Mouse (Mus musculus) megakaryocyte, embryonic 14.5 days (primary cell): ENCODE results near the gene Kcnj6.

Experiments used
- FLI1 ChIP-seq: IDR thresholded peaks from 2 replicates; pipeline ENCODE4 v1.6.1; 2012; ENCODE audit warnings: low read length, inconsistent platforms, mixed read lengths
- GATA1 ChIP-seq: IDR thresholded peaks from 3 replicates; pipeline ENCODE4 v1.6.1; 2012; ENCODE audit warnings: mixed read lengths, low read length, inconsistent platforms, borderline replicate concordance

DNA sequence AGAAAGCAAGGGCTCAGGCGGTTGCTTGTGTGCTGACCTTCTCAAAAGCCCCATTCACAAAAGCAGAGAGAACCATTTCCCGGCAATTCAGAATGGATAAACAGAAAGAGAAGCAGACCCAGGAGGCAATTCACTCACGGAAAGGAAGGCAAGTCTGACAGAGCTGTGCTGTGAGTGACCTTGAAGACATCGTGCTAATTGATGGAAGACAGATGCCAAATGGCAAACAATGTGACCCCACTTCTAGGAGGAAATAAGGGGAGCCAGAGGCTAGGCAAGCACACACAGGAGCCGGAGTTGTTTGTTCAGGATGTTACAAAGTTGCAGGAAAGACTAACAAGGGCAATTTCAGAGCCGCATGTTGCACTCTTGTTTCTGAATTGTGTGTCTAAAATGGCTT, 158.1 kb downstream of the Kcnj6 start:
- TF ChIP-seq GATA1 (no peak), FLI1 (no peak)
